Mouse (Mus musculus) embryonic facial prominence, embryonic 10.5 days (tissue): ENCODE results near the gene Slc25a29. TPM values are rescaled to one million over a fixed set of nuclear protein-coding genes. Genes with fewer than 3 reads are reported as not detected.

Experiments
- DNase-seq: peaks from one replicate; pipeline ENCODE4 v3.0.0-alpha.2; 2017; ENCODE audit warnings: low spot score
- H3K27ac ChIP-seq: fragments of 300-500 bp; sonication (generic); replicated peaks from 2 replicates; pipeline ENCODE4 v1.5.1; 2016; ENCODE audit warnings: mild to moderate bottlenecking
- H3K27me3 ChIP-seq: fragments of 300-500 bp; sonication (generic); replicated peaks from 2 replicates; pipeline ENCODE4 v1.6.1; 2016; ENCODE audit warnings: low read depth, mild to moderate bottlenecking; ENCODE audit not compliant: poor library complexity, severe bottlenecking
- H3K36me3 ChIP-seq: fragments of 300-500 bp; sonication (generic); replicated peaks from 2 replicates; pipeline ENCODE4 v1.6.1; 2016; ENCODE audit warnings: mild to moderate bottlenecking, moderate library complexity
- H3K4me1 ChIP-seq: fragments of 300-500 bp; sonication (generic); 2 replicates; pipeline ENCODE4 v1.6.1; 2016
- H3K4me3 ChIP-seq: fragments of 300-500 bp; sonication (generic); 2 replicates; pipeline ENCODE4 v1.5.1; 2016; ENCODE audit warnings: mild to moderate bottlenecking, moderate library complexity
- H3K9me3 ChIP-seq: fragments of 300-500 bp; sonication (generic); 2 replicates; pipeline ENCODE4 v1.6.1; 2016; ENCODE audit warnings: mild to moderate bottlenecking
- WGBS: fragments of 180-500 bp; shearing (Covaris S2); methylation state at CpG from one replicate; pipeline ENCODE4 v1.1.7; 2016; 5-methylcytosine and 5-hydroxymethylcytosine counted together
- polyA plus RNA-seq: library from polyadenylated mRNA; unstranded; fragments of >200 nt; fragmentation: Nextera tagmentation; extraction: Ambion mirVana; gene quantifications from 2 replicates; pipeline ENCODE4 v1.2.1, GENCODE M21; 2016

Gene Slc25a29
- polyA plus RNA-seq = 12.9 and 13.6 TPM in 2 replicates

- H3K9me3 ChIP-seq = no peaks in the 10 kb centered on the region
- peaks cover 6% of the 10 kb centered on the region for H3K27me3 ChIP-seq
- under 1% methylated on average over 53 of the region's 53 CpGs for WGBS
- DNase-seq = peak; percentile 99
- peaks cover 53% of the 10 kb centered on the region for H3K4me1 ChIP-seq
- H3K4me3 ChIP-seq = peak within 1 kb of the TSS; percentile 81
- H3K27ac ChIP-seq = peak within 1 kb of the TSS; percentile 95
- H3K36me3 ChIP-seq = peaks cover 47% of the 10 kb centered on the region
These were observed at the start of gene Slc25a29, which contains the start of gene Slc25a47 for GRCm38 (mm10) chr12:108835840-108836409. Gene Slc25a29, minus strand, starts transcription at chr12:108835883. Gene Slc25a47, plus strand, starts transcription at chr12:108836046.

- no peak for DNase-seq
- Histone ChIP-seq H3K9me3 (no peaks in the 10 kb centered on the region), H3K27me3 (no peaks in the 10 kb centered on the region), H3K27ac (no peak overlapping the region), H3K4me1 (no peaks in the 10 kb centered on the region), H3K4me3 (no peak overlapping the region), H3K36me3 (peaks cover 100% of the 10 kb centered on the region)
- WGBS = 89% methylated on average over 8 of the region's 8 CpGs
These were observed 47.1 kb upstream of the Slc25a29 start for GRCm38 (mm10) chr12:108882776-108883175.

GRCm38 (mm10) chr12:108881192-108881591, 45.5 kb upstream of the Slc25a29 start:
- Histone ChIP-seq H3K4me3 (no peak overlapping the region), H3K27ac (no peak overlapping the region), H3K36me3 (peaks cover 99% of the 10 kb centered on the region), H3K9me3 (no peaks in the 10 kb centered on the region), H3K27me3 (no peaks in the 10 kb centered on the region), H3K4me1 (no peaks in the 10 kb centered on the region)
- no peak for DNase-seq
- 87% methylated on average over 3 of the region's 3 CpGs for WGBS

GRCm38 (mm10) chr12:108880606-108881005, 44.9 kb upstream of the Slc25a29 start:
- H3K4me3 ChIP-seq = no peak overlapping the region
- H3K36me3 ChIP-seq = peaks cover 99% of the 10 kb centered on the region
- DNase-seq = no peak
- no peak overlapping the region for H3K27ac ChIP-seq
- no peaks in the 10 kb centered on the region for H3K9me3 ChIP-seq
- 95% methylated on average over 5 of the region's 5 CpGs for WGBS
- no peaks in the 10 kb centered on the region for H3K27me3 ChIP-seq
- H3K4me1 ChIP-seq = no peaks in the 10 kb centered on the region

GRCm38 (mm10) chr12:108879138-108879537, 43.5 kb upstream of the Slc25a29 start:
- Histone ChIP-seq H3K27ac (no peak overlapping the region), H3K9me3 (no peaks in the 10 kb centered on the region), H3K36me3 (peaks cover 99% of the 10 kb centered on the region), H3K4me1 (no peaks in the 10 kb centered on the region), H3K4me3 (no peak overlapping the region), H3K27me3 (no peaks in the 10 kb centered on the region)
- WGBS = 91% methylated on average over 4 of the region's 4 CpGs
- no peak for DNase-seq

GRCm38 (mm10) chr12:108873122-108873521, 37.4 kb upstream of the Slc25a29 start:
- no peak overlapping the region for H3K27ac ChIP-seq
- no peak for DNase-seq
- H3K36me3 ChIP-seq = peaks cover 99% of the 10 kb centered on the region
- H3K4me1 ChIP-seq = no peaks in the 10 kb centered on the region
- no peaks in the 10 kb centered on the region for H3K27me3 ChIP-seq
- no peak overlapping the region for H3K4me3 ChIP-seq
- H3K9me3 ChIP-seq = no peaks in the 10 kb centered on the region
- 87% methylated on average over 5 of the region's 5 CpGs for WGBS

- Histone ChIP-seq H3K9me3 (no peaks in the 10 kb centered on the region), H3K27ac (no peak overlapping the region), H3K27me3 (no peaks in the 10 kb centered on the region), H3K36me3 (peaks cover 100% of the 10 kb centered on the region), H3K4me3 (no peak overlapping the region), H3K4me1 (no peaks in the 10 kb centered on the region)
- WGBS = 85% methylated on average over 2 of the region's 2 CpGs
- DNase-seq = no peak
These were observed 33.9 kb upstream of the Slc25a29 start for GRCm38 (mm10) chr12:108869575-108869974.

GRCm38 (mm10) chr12:108865007-108865494, 29.4 kb upstream of the Slc25a29 start:
- 93% methylated on average over 6 of the region's 6 CpGs for WGBS
- no peaks in the 10 kb centered on the region for H3K9me3 ChIP-seq
- DNase-seq = no peak
- H3K36me3 ChIP-seq = peaks cover 100% of the 10 kb centered on the region
- no peak overlapping the region for H3K4me3 ChIP-seq
- no peaks in the 10 kb centered on the region for H3K27me3 ChIP-seq
- no peaks in the 10 kb centered on the region for H3K4me1 ChIP-seq
- H3K27ac ChIP-seq = no peak overlapping the region

- DNase-seq = no peak
- peaks cover 63% of the 10 kb centered on the region for H3K36me3 ChIP-seq
- 84% methylated on average over 5 of the region's 5 CpGs for WGBS
These were observed 22.8 kb upstream of the Slc25a29 start for GRCm38 (mm10) chr12:108858486-108858885.

GRCm38 (mm10) chr12:108857589-108858184, 22.0 kb upstream of the Slc25a29 start:
- Histone ChIP-seq H3K4me3 (no peak overlapping the region), H3K4me1 (peaks cover 22% of the 10 kb centered on the region), H3K9me3 (no peaks in the 10 kb centered on the region), H3K36me3 (peaks cover 55% of the 10 kb centered on the region), H3K27me3 (no peaks in the 10 kb centered on the region), H3K27ac (0 out of 2 replicates have a peak overlapping the region, but pooled peaks have one; percentile 3)
- no peak for DNase-seq
- WGBS = 78% methylated on average over 7 of the region's 7 CpGs

More at GRCm38 (mm10) chr12:108858486-108858885, 22.8 kb upstream of the Slc25a29 start:
- Histone ChIP-seq H3K4me1 (peaks cover 22% of the 10 kb centered on the region), H3K27me3 (no peaks in the 10 kb centered on the region), H3K4me3 (no peak overlapping the region), H3K9me3 (no peaks in the 10 kb centered on the region), H3K27ac (no peak overlapping the region)

GRCm38 (mm10) chr12:108857109-108857508, 21.4 kb upstream of the Slc25a29 start:
- no peak for DNase-seq

GRCm38 (mm10) chr12:108856186-108856585, 20.5 kb upstream of the Slc25a29 start:
- peaks cover 30% of the 10 kb centered on the region for H3K4me1 ChIP-seq
- DNase-seq = no peak
- 88% methylated on average over 8 of the region's 8 CpGs for WGBS
- no peaks in the 10 kb centered on the region for H3K27me3 ChIP-seq
- 0 out of 2 replicates have a peak overlapping the region, but pooled peaks have one; percentile 42 for H3K27ac ChIP-seq
- no peaks in the 10 kb centered on the region for H3K9me3 ChIP-seq
- no peak overlapping the region for H3K4me3 ChIP-seq
- H3K36me3 ChIP-seq = peaks cover 40% of the 10 kb centered on the region

More at GRCm38 (mm10) chr12:108857109-108857508, 21.4 kb upstream of the Slc25a29 start:
- no peaks in the 10 kb centered on the region for H3K9me3 ChIP-seq
- 88% methylated on average over 7 of the region's 7 CpGs for WGBS
- H3K36me3 ChIP-seq = peaks cover 49% of the 10 kb centered on the region
- H3K27ac ChIP-seq = peak overlapping the region; percentile 30; the same call in 1 of the 2 replicates
- H3K27me3 ChIP-seq = no peaks in the 10 kb centered on the region
- no peak overlapping the region for H3K4me3 ChIP-seq
- peaks cover 22% of the 10 kb centered on the region for H3K4me1 ChIP-seq

GRCm38 (mm10) chr12:108855081-108855480, 19.4 kb upstream of the Slc25a29 start:
- 90% methylated on average over 10 of the region's 10 CpGs for WGBS
- no peaks in the 10 kb centered on the region for H3K9me3 ChIP-seq

More at GRCm38 (mm10) chr12:108855081-108855480, 19.4 kb upstream of the Slc25a29 start:
- Histone ChIP-seq H3K27me3 (no peaks in the 10 kb centered on the region), H3K36me3 (peaks cover 29% of the 10 kb centered on the region), H3K4me3 (no peak overlapping the region), H3K27ac (no peak overlapping the region), H3K4me1 (peaks cover 41% of the 10 kb centered on the region)
- no peak for DNase-seq
